ENCODE assay signal across 14 mouse cellular contexts in genomic region chr5:134073512-134074041, GRCm38 (mm10). TPM values are rescaled to one million over a fixed set of nuclear protein-coding genes. Genes with fewer than 3 reads are reported as not detected.
DNase-seq lines count a peak whose midpoint lies in the region; ATAC-seq lines count a peak whose summit lies in the region.
"Had no signal": no experiment of that assay in that cellular context is flagged by ENCODE, and none has a peak within 500 bp of the region (broad histone marks: within the 10 kb centered on the region; RNA-seq: fewer than 3 reads in every experiment).

No protein-coding gene starts in this region.

- H3K4me1 ChIP-seq in midbrain, embryonic 13.5 days (replicated peaks), result peaks cover 3% of the 10 kb centered on the region; the same call in 1 of the 2 replicates
- H3K4me1 ChIP-seq in midbrain, embryonic 10.5 days, result no peaks in the 10 kb centered on the region
- peaks cover 18% of the 10 kb centered on the region for H3K4me1 ChIP-seq in limb, embryonic 15.5 days
- H3K4me1 ChIP-seq: embryonic facial prominence, embryonic 12.5 days; midbrain, embryonic 12.5 days had no signal

- H3K4me3 ChIP-seq in midbrain, embryonic 13.5 days (replicated peaks), result no peak overlapping the region
- H3K4me3 ChIP-seq in midbrain, embryonic 10.5 days, result no peak overlapping the region
- H3K4me3 ChIP-seq in limb, embryonic 15.5 days, result no peak overlapping the region
- H3K4me3 ChIP-seq: embryonic facial prominence, embryonic 12.5 days; midbrain, embryonic 12.5 days had no signal

- 73% methylated on average over 17 of the region's 17 CpGs for WGBS in midbrain, embryonic 13.5 days
- 91% methylated on average over 17 of the region's 17 CpGs for WGBS in midbrain, embryonic 10.5 days
- WGBS in limb, embryonic 15.5 days, result 12% methylated on average over 17 of the region's 17 CpGs

- H3K36me3 ChIP-seq in midbrain, embryonic 13.5 days, result no peaks in the 10 kb centered on the region
- no peaks in the 10 kb centered on the region for H3K36me3 ChIP-seq in midbrain, embryonic 10.5 days
- H3K36me3 ChIP-seq in limb, embryonic 15.5 days, result no peaks in the 10 kb centered on the region
- H3K36me3 ChIP-seq: embryonic facial prominence, embryonic 12.5 days; midbrain, embryonic 12.5 days had no signal

- peaks cover 5% of the 10 kb centered on the region for H3K9me3 ChIP-seq in midbrain, embryonic 13.5 days
- H3K9me3 ChIP-seq in midbrain, embryonic 10.5 days (replicated peaks), result 0 out of 2 replicates have a peak, but pooled peaks cover 6% of the 10 kb centered on the region
- no peaks in the 10 kb centered on the region for H3K9me3 ChIP-seq in limb, embryonic 15.5 days
- H3K9me3 ChIP-seq: embryonic facial prominence, embryonic 12.5 days had no signal

- no peak overlapping the region for H3K4me2 ChIP-seq in midbrain, embryonic 13.5 days (replicated peaks)
- peak overlapping the region; percentile 35 for H3K4me2 ChIP-seq in limb, embryonic 15.5 days
- H3K4me2 ChIP-seq: embryonic facial prominence, embryonic 12.5 days; midbrain, embryonic 12.5 days had no signal

- DNase-seq in gastrocnemius, postnatal 10 days, result peak; percentile 27
- DNase-seq in gastrocnemius, postnatal 36 days, result no peak
- no peak for DNase-seq in midbrain, embryonic 10.5 days (ENCODE audit: low spot score)
- peak; percentile 100 for DNase-seq in cerebellum, postnatal 14 days
- DNase-seq in spleen, postnatal 14 days (ENCODE audit: low spot score in 2 of 2), result no peak
- DNase-seq in right cerebral cortex, adult 18-20 months, result no peak
- DNase-seq: adrenal gland, postnatal 36 days; gastrocnemius, postnatal 25 days; liver had no signal

- peak; percentile 48; the same call in 1 of the 2 replicates for ATAC-seq in midbrain, embryonic 13.5 days
- peak; percentile 81 for ATAC-seq in limb, embryonic 15.5 days (ENCODE audit: insufficient number of reproducible peaks, low FRiP score, low TSS enrichment, low read depth)
- ATAC-seq: Patski had no signal

- no peaks in the 10 kb centered on the region for H3K27me3 ChIP-seq in midbrain, embryonic 13.5 days
- no peaks in the 10 kb centered on the region for H3K27me3 ChIP-seq in midbrain, embryonic 10.5 days (ENCODE audit: low read depth, poor library complexity, severe bottlenecking)
- peaks cover 5% of the 10 kb centered on the region; the same call in 1 of the 2 replicates for H3K27me3 ChIP-seq in limb, embryonic 15.5 days
- H3K27me3 ChIP-seq: embryonic facial prominence, embryonic 12.5 days; midbrain, embryonic 12.5 days had no signal

- H3K9ac ChIP-seq in midbrain, embryonic 13.5 days (replicated peaks), result no peak overlapping the region
- H3K9ac ChIP-seq in limb, embryonic 15.5 days, result no peak overlapping the region
- H3K9ac ChIP-seq: embryonic facial prominence, embryonic 12.5 days; midbrain, embryonic 12.5 days had no signal

- H3K27ac ChIP-seq in midbrain, embryonic 13.5 days, result no peak overlapping the region
- H3K27ac ChIP-seq in midbrain, embryonic 10.5 days (replicated peaks), result no peak overlapping the region
- H3K27ac ChIP-seq in limb, embryonic 15.5 days, result peak overlapping the region; percentile 7; the same call in 1 of the 2 replicates
- H3K27ac ChIP-seq: embryonic facial prominence, embryonic 12.5 days; midbrain, embryonic 12.5 days had no signal

- intact Hi-C loops in gastrocnemius, postnatal 36 days (cut with DNase I), result no loop called here

RNA-seq across cellular contexts. Expression of gene Castor2, which starts 25.9 kb away (rescaled TPM):
- 10 to 100 TPM; 63.2 to 63.5 TPM for total RNA-seq in gastrocnemius, postnatal 10 days (2021)
- total RNA-seq in gastrocnemius, postnatal 36 days (2021), result 10 to 100 TPM; 37.2 to 47.7 TPM
- polyA plus RNA-seq in midbrain, embryonic 13.5 days (2015; fragmentation: Nextera tagmentation; extraction: Ambion mirVana), result 25.8 and 27.2 TPM in 2 replicates
- polyA plus RNA-seq in midbrain, embryonic 10.5 days (2016; fragmentation: Nextera tagmentation; extraction: Ambion mirVana), result 10.1 and 12.8 TPM in 2 replicates
- polyA plus RNA-seq in limb, embryonic 15.5 days (2015; fragmentation: Nextera tagmentation; extraction: Ambion mirVana), result 8.5 and 9.4 TPM in 2 replicates

Comparison
In these comparisons a context has a peak if more than half of its experiments do, and no peak if none do; other contexts are left out.
1. DNase-seq: peak in gastrocnemius, postnatal 10 days (single experiment) and cerebellum, postnatal 14 days (2 of 2); none in gastrocnemius, postnatal 36 days (0 of 2), midbrain, embryonic 10.5 days (single experiment), spleen, postnatal 14 days (0 of 2) and right cerebral cortex, adult 18-20 months (single experiment).